Mouse (Mus musculus) left cerebral cortex, adult 2 months (tissue): ENCODE measurements around the gene Zfp663. TPM values are rescaled to one million over a fixed set of nuclear protein-coding genes. Genes with fewer than 3 reads are reported as not detected.

Source experiments
- DNase-seq, 2 experiments: peaks; one replicate each; pipeline ENCODE4 v3.0.0; 2021 to 2022; ENCODE audit warnings: low spot score in 2 of 2, mixed read lengths in 1 of 2; ENCODE audit errors: extremely low spot score in 1 of 2
- H3K27ac ChIP-seq: fragments of 200-600 bp; 2 replicates; pipeline ENCODE4 v1.8.1; 2022
- H3K4me3 ChIP-seq: fragments of 200-600 bp; 2 replicates; pipeline ENCODE4 v1.8.1; 2022
- CTCF ChIP-seq: fragments of 200-600 bp; IDR thresholded peaks from 2 replicates; pipeline ENCODE4 v1.8.1; 2022; ENCODE audit warnings: antibody characterized with exemption, mild to moderate bottlenecking, moderate library complexity
- intact Hi-C: fragments of 180-260 bp; cut with DNase I; formaldehyde crosslinking; loops from one replicate; pipeline ENCODE4 v1.15.1; 2025
- total RNA-seq, 2 experiments: library from RNA; stranded (reverse); gene quantifications; 2 replicates each; pipeline ENCODE4 v1.2.3; 2021

Zfp663 gene
- total RNA-seq, 2 experiments from 2014 or later = not detected

- intact Hi-C loops = no loop called here
- Histone ChIP-seq H3K27ac (no peak overlapping the region; the same call in 1 of the 2 replicates), H3K4me3 (no peak overlapping the region)
- no peak for TF ChIP-seq CTCF
- DNase-seq = no peak
Observed at GRCm38 (mm10) chr2:165396831-165397501, 28.4 kb upstream of the Zfp663 start.

- no peak for TF ChIP-seq CTCF
- intact Hi-C loops = no loop called here
- DNase-seq = no peak
Observed at GRCm38 (mm10) chr2:165392156-165392555, 23.6 kb upstream of the Zfp663 start.

GRCm38 (mm10) chr2:165391561-165391960 is 23.0 kb upstream of the Zfp663 start:
- intact Hi-C loops = loop anchor here (1.0 to 2.0 kb wide), 2 partner anchors 17 to 96 kb away; no protein-coding TSS in a partner anchor
- DNase-seq = peak; percentile 50 to 62
- no peak overlapping the region for H3K4me3 ChIP-seq
- 0 out of 2 replicates have a peak overlapping the region, but pooled peaks have one; percentile 2 for H3K27ac ChIP-seq
- peak; percentile 93 for TF ChIP-seq CTCF

More at GRCm38 (mm10) chr2:165392156-165392555, 23.6 kb upstream of the Zfp663 start:
- Histone ChIP-seq H3K4me3 (no peak overlapping the region), H3K27ac (peak overlapping the region; percentile 2; the same call in 1 of the 2 replicates)

- no peak overlapping the region for H3K4me3 ChIP-seq
- intact Hi-C loops = no loop called here
- no peak for TF ChIP-seq CTCF
Observed at GRCm38 (mm10) chr2:165389299-165389952, 20.9 kb upstream of the Zfp663 start.

GRCm38 (mm10) chr2:165387844-165388495 is 19.4 kb upstream of the Zfp663 start, which contains the start of gene Zfp334:
Gene Zfp334 (minus strand): TSS chr2:165388259.
- intact Hi-C loops = no loop called here
- Histone ChIP-seq H3K4me3 (peak within 1 kb of the TSS; percentile 86), H3K27ac (peak within 1 kb of the TSS; percentile 79)
- peak; percentile 95 for DNase-seq
- TF ChIP-seq CTCF = no peak; the same call in 1 of the 2 replicates

More at GRCm38 (mm10) chr2:165389299-165389952, 20.9 kb upstream of the Zfp663 start:
- H3K27ac ChIP-seq = no peak overlapping the region
- no peak for DNase-seq

GRCm38 (mm10) chr2:165387370-165387769 is 18.8 kb upstream of the Zfp663 start:
- no peak for DNase-seq
- intact Hi-C loops = no loop called here
- Histone ChIP-seq H3K27ac (peak overlapping the region; percentile 79), H3K4me3 (peak overlapping the region; percentile 86)
- no peak for TF ChIP-seq CTCF

GRCm38 (mm10) chr2:165380050-165380449 is 11.5 kb upstream of the Zfp663 start:
- H3K27ac ChIP-seq = no peak overlapping the region
- TF ChIP-seq CTCF = no peak
- H3K4me3 ChIP-seq = no peak overlapping the region
- intact Hi-C loops = no loop called here
- DNase-seq = no peak

- TF ChIP-seq CTCF = no peak
- no peak for DNase-seq
- intact Hi-C loops = no loop called here
- no peak overlapping the region for H3K27ac ChIP-seq
- no peak overlapping the region for H3K4me3 ChIP-seq
Observed at GRCm38 (mm10) chr2:165376001-165376400, 7.5 kb upstream of the Zfp663 start.

- DNase-seq = no peak
- no peak overlapping the region for H3K4me3 ChIP-seq
- TF ChIP-seq CTCF = no peak
- H3K27ac ChIP-seq = no peak overlapping the region
- intact Hi-C loops = no loop called here
Observed at GRCm38 (mm10) chr2:165375478-165375877, 6.9 kb upstream of the Zfp663 start.

GRCm38 (mm10) chr2:165371066-165371465 is 2.5 kb upstream of the Zfp663 start:
- Histone ChIP-seq H3K4me3 (peak overlapping the region; percentile 22), H3K27ac (no peak overlapping the region)
- peak in 1 of 2 experiments; percentile 34 for DNase-seq
- TF ChIP-seq CTCF = no peak
- intact Hi-C loops = no loop called here

GRCm38 (mm10) chr2:165370348-165370747 is 1.8 kb upstream of the Zfp663 start:
- no peak for DNase-seq
- no peak for TF ChIP-seq CTCF
- intact Hi-C loops = no loop called here
- Histone ChIP-seq H3K27ac (no peak overlapping the region), H3K4me3 (no peak overlapping the region)
